Mouse (Mus musculus): ENCODE data around the gene Ninj2.

Ninj2 gene

GRCm38 (mm10) chr6:120149458-120150120 is 56.4 kb downstream of the Ninj2 start:
- ChIA-PET POLR2A (interaction anchor here in 3 of 4 experiments (0.5 to 4.7 kb wide), 15 partner anchors 10 to 85 kb away, joined by 3 to 34 read pairs (median 5); no protein-coding TSS in a partner anchor), CTCF (interaction anchor here in 2 of 4 experiments (1.0 to 1.8 kb wide), 3 partner anchors 15 to 44 kb away, joined by 3 to 4 read pairs (median 3); no protein-coding TSS in a partner anchor)

- ChIA-PET CTCF (interaction anchor here in 3 of 4 experiments (0.5 to 1.8 kb wide), 6 partner anchors 10 to 43 kb away, joined by 3 to 10 read pairs (median 4); no protein-coding TSS in a partner anchor), POLR2A (interaction anchor here in 3 of 4 experiments (0.6 to 4.7 kb wide), 16 partner anchors 11 to 133 kb away, joined by 3 to 34 read pairs (median 4); no protein-coding TSS in a partner anchor)
Measured at GRCm38 (mm10) chr6:120150206-120150605, 57.1 kb downstream of the Ninj2 start.

DNA sequence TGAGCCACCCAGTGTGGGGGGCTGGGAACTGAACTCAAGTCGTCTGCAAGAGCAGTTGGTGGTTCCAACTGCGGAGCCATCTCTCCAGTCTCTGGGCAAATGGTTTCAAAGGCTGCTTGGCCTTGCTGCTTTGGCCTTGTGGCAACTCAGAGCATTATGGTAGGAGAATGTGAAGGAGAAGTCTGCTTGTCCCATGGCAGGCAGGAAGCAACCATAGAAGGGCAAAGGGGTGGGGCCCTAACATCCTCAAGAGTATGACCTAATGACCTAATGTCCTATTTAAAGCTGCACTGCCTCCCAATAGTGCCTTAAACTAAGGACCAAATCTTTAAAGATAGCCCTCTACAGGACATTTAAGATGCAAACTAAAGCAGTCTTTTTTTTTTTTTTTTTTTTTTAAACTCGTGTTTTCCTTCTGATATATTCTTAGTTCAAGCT is 58.5 kb downstream of the Ninj2 start:
- ChIA-PET CTCF (interaction anchor here in 2 of 4 experiments (0.6 to 0.7 kb wide), 3 partner anchors 95 to 1084 kb away, joined by 3 to 4 read pairs (median 4); no protein-coding TSS in a partner anchor), POLR2A (interaction anchor here in 2 of 4 experiments (0.6 to 4.7 kb wide), 8 partner anchors 13 to 262 kb away, joined by 3 to 21 read pairs (median 4); no protein-coding TSS in a partner anchor)

GRCm38 (mm10) chr6:120152739-120153696 is 59.9 kb downstream of the Ninj2 start:
- ChIA-PET CTCF (interaction anchor here (0.5 to 0.7 kb wide), 10 partner anchors 22 to 711 kb away, joined by 3 to 12 read pairs (median 4); no protein-coding TSS in a partner anchor), POLR2A (interaction anchor here in 3 of 4 experiments (0.5 to 4.7 kb wide), 19 partner anchors 14 to 264 kb away, joined by 3 to 21 read pairs (median 3); partner anchors contain the start of genes Rad52 (in 1 of the 3) and Wnk1 (in 1 of the 3))

GRCm38 (mm10) chr6:120154526-120155309 is 61.6 kb downstream of the Ninj2 start:
- POLR2A ChIA-PET = interaction anchor here in 2 of 4 experiments (1.3 to 2.6 kb wide), 4 partner anchors 34 to 117 kb away, joined by 4 to 11 read pairs (median 6); partner anchors contain the start of gene Wnk1 (in 1 of the 2)
- CTCF ChIA-PET = interaction anchor here in 2 of 4 experiments (0.6 to 1.0 kb wide), 2 partner anchors 42 to 1050 kb away, joined by 3 to 4 read pairs; no protein-coding TSS in a partner anchor

DNA sequence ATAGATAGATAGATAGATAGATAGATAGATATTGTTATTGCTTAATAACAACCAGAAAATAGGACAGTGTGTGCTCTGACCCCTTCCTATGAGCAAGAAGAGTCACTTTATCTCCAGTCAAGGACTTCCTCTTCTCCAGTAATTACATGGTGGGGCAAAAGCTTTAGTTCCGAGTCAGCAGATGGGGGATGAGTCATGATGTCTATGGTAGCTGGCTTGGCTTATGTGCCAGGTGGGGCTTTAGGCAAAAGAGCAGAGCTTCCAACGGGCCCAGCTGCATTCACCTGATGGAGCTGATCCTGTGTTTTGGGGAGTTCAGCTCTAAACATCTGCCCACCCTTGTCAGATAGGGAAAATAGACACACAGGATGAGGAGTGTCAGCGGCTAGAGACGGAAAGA is 62.4 kb downstream of the Ninj2 start:
- ChIA-PET CTCF (interaction anchor here in 1 of 4 experiments (0.6 kb wide), 1 partner anchor 1050 kb away, joined by 4 read pairs; no protein-coding TSS in a partner anchor), POLR2A (interaction anchor here in 1 of 4 experiments (1.3 kb wide), 1 partner anchor 45 kb away, joined by 4 read pairs; no protein-coding TSS in a partner anchor)

DNA sequence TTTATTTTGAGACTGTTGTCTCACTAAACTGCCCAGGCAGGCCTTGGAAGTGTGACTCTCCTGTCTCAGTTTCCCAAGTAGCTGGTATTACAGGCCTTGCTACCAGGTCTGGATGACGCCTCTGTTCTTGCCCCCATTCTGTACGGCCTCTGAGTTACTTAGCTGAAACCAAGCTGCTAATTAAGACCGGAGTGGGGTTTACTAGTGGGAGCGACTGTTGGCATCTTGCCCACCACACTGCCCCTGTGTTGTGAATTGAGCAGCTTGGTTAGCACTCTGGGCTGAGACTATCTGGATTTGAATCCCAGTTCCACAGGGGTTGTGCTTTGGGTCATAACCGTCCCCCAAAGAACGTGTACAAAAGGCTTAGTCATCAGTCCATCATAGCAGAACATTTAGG is 64.3 kb downstream of the Ninj2 start:
- ChIA-PET CTCF (no interaction called here), POLR2A (interaction anchor here in 2 of 4 experiments (1.1 to 1.5 kb wide), 4 partner anchors 12 to 118 kb away, joined by 3 to 7 read pairs (median 3); no protein-coding TSS in a partner anchor)

- POLR2A ChIA-PET = interaction anchor here in 2 of 4 experiments (0.7 to 1.1 kb wide), 3 partner anchors 25 to 121 kb away, joined by 3 to 4 read pairs (median 3); partner anchors contain the start of gene Wnk1 (in 2 of the 2)
- CTCF ChIA-PET = interaction anchor here in 1 of 4 experiments (0.6 kb wide), 1 partner anchor 298 kb away, joined by 3 read pairs; no protein-coding TSS in a partner anchor
Measured at GRCm38 (mm10) chr6:120159133-120159901, 66.2 kb downstream of the Ninj2 start.

DNA sequence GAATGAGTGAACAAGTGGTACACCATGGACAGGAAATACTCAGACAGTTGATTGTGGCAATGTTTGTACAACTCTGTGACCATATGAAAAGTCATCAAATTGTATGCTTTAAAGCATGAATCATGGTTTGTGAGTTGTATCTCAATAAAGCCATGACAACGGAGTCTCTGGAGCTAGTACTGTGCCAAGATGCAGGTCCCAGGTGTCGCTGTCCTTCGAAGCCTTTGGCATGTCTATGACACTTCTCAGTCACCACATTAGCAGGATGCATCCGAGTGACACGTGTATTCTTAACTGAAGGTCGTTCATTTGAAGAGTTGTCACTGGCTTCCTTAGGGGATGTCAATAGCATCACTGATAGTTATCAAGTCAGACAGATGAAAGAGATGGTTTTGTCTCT is 69.8 kb downstream of the Ninj2 start:
- ChIA-PET CTCF (no interaction called here), POLR2A (interaction anchor here in 3 of 4 experiments (0.6 to 1.6 kb wide), 5 partner anchors 14 to 208 kb away, joined by 3 to 5 read pairs (median 3); no protein-coding TSS in a partner anchor)

- CTCF ChIA-PET = interaction anchor here in 1 of 4 experiments (0.8 kb wide), 1 partner anchor 28 kb away, joined by 3 read pairs; no protein-coding TSS in a partner anchor
- POLR2A ChIA-PET = interaction anchor here in 3 of 4 experiments (0.7 to 1.4 kb wide), 6 partner anchors 8 to 126 kb away, joined by 3 to 5 read pairs (median 3); partner anchors contain the start of gene Wnk1 (in 1 of the 3)
Measured at GRCm38 (mm10) chr6:120164765-120165164, 71.6 kb downstream of the Ninj2 start.

- CTCF ChIA-PET = interaction anchor here in 2 of 4 experiments (0.5 to 0.7 kb wide), 3 partner anchors 58 to 582 kb away, joined by 3 to 6 read pairs (median 5); no protein-coding TSS in a partner anchor
- POLR2A ChIA-PET = interaction anchor here in 3 of 4 experiments (0.5 to 1.1 kb wide), 3 partner anchors 11 to 24 kb away, joined by 3 to 5 read pairs (median 5); no protein-coding TSS in a partner anchor
Measured at GRCm38 (mm10) chr6:120167574-120167973, 74.4 kb downstream of the Ninj2 start.

DNA sequence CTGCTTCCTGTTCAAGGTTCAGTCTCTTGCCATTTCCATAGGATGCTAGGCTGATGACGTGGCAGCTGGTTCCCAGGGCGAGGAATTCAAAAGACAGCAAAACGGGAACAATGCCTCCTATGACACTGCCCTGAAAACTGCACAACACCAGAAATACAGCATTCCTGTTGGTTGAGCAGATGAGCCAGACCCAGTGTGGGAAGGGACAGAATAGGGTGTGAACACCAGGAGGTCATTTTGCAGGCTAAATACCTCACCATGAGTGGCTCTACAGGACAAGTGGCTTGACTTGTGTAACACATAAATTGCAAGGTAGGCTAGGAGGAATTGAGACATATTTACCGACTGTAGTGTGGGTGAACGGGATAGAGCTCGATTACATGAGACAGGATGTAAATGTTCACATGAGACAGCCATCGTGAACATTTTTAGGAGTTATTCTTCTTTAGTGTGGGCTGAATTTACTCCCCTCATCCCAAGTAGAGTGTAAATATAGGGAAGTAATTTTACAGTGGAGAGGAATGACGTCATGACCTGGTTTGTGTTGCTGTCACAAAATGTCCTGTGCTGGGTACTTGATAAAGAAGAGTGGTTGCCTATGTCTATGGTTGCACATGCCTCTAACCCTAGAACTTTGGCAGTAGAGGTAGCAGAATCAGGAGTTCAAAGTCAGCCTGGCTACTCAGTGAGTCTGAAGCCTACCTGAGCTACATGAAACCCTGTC is 79.3 kb downstream of the Ninj2 start:
- ChIA-PET CTCF (interaction anchor here in 1 of 4 experiments (1.3 kb wide), 1 partner anchor 24 kb away, joined by 4 read pairs; no protein-coding TSS in a partner anchor), POLR2A (interaction anchor here in 3 of 4 experiments (0.6 to 1.8 kb wide), 7 partner anchors 8 to 81 kb away, joined by 3 to 5 read pairs (median 3); no protein-coding TSS in a partner anchor)

- POLR2A ChIA-PET = interaction anchor here in 3 of 4 experiments (0.6 to 1.7 kb wide), 15 partner anchors 8 to 136 kb away, joined by 3 to 10 read pairs (median 3); no protein-coding TSS in a partner anchor
- CTCF ChIA-PET = interaction anchor here (0.5 to 1.2 kb wide), 5 partner anchors 10 to 103 kb away, joined by 3 to 4 read pairs (median 3); no protein-coding TSS in a partner anchor
Measured at GRCm38 (mm10) chr6:120174028-120174601, 81.0 kb downstream of the Ninj2 start.

GRCm38 (mm10) chr6:120174602-120175115 is 81.5 kb downstream of the Ninj2 start:
- POLR2A ChIA-PET = interaction anchor here in 3 of 4 experiments (0.6 to 1.7 kb wide), 12 partner anchors 7 to 195 kb away, joined by 3 to 10 read pairs (median 3); no protein-coding TSS in a partner anchor
- CTCF ChIA-PET = interaction anchor here (0.5 to 1.2 kb wide), 4 partner anchors 10 to 21 kb away, joined by 3 to 4 read pairs (median 4); no protein-coding TSS in a partner anchor
